Mouse (Mus musculus): ENCODE results near the gene Wdr46.

GRCm38 (mm10) chr17:33902491-33902890, 38.0 kb upstream of the Wdr46 start:
- TF ChIP-seq GATA1 (IDR thresholded peaks at IDR 0.05; ENCODE audit: low read length) (no peak), TAL1 (IDR thresholded peaks at IDR 0.05; ENCODE audit: low read length) (no peak)
